15 mouse cellular contexts compared by ENCODE assay signal in the genomic region with DNA sequence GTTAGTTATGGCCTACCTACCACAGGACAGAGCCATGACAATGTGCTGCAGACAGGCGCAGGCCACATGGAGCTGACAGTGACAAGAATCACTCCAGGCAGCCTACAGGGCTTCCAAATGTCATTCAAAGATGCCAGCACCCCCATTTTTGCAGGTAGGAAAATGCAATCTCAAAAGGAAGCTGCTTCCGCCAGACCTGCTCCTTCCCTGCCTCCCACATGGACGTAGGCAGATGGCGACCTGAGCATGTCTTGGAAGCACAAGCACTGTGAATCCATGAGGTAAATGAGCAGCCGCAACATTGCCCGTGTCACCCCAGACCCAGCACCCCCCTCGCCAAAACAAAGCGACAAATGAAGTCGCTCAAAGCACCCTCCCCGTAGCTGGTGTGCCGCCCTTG.
"Had no signal": no experiment of that assay in that cellular context is flagged by ENCODE, and none has a peak within 500 bp of the region (broad histone marks: within the 10 kb centered on the region; RNA-seq: fewer than 3 reads in every experiment).

No protein-coding gene starts in this region.

- H3K9ac ChIP-seq: kidney, embryonic 15.5 days; limb, embryonic 13.5 days; liver, embryonic 14.5 days; neural tube, embryonic 12.5 days had no signal

- H3K4me1 ChIP-seq: kidney, embryonic 15.5 days; limb, embryonic 13.5 days; midbrain, embryonic 10.5 days; neural tube, embryonic 12.5 days had no signal

- H3K4me2 ChIP-seq: kidney, embryonic 15.5 days; limb, embryonic 13.5 days; neural tube, embryonic 12.5 days had no signal

- DNase-seq: kidney, postnatal 25 days; layer of hippocampus, adult 9-11 months; layer of hippocampus, postnatal 36 days; lung, adult 18-20 months; lung, postnatal 36 days; midbrain, embryonic 14.5 days; right cerebral cortex, postnatal 4 days; spleen, adult 18-20 months; thymus, adult 18-20 months; thymus, postnatal 14 days had no signal

- H3K27ac ChIP-seq: kidney, embryonic 15.5 days; limb, embryonic 13.5 days; liver, embryonic 14.5 days; midbrain, embryonic 10.5 days; neural tube, embryonic 12.5 days had no signal

- H3K9me3 ChIP-seq: kidney, embryonic 15.5 days; limb, embryonic 13.5 days; midbrain, embryonic 10.5 days; neural tube, embryonic 12.5 days had no signal

- H3K27me3 ChIP-seq: kidney, embryonic 15.5 days; limb, embryonic 13.5 days; neural tube, embryonic 12.5 days had no signal

- H3K4me3 ChIP-seq: kidney, embryonic 15.5 days; limb, embryonic 13.5 days; midbrain, embryonic 10.5 days; neural tube, embryonic 12.5 days had no signal
